Mouse (Mus musculus) heart, postnatal 36 days (tissue): ENCODE measurements around the gene Mob1b. TPM values are rescaled to one million over a fixed set of nuclear protein-coding genes. Genes with fewer than 3 reads are reported as not detected.
A peak's percentile ranks its signal among the peaks of the same experiment; 100 is the strongest.
"Not testable (repeated sequence)": the region's sequence is repeated elsewhere in the genome, so short reads cannot be mapped to it uniquely, and the experiment has no call there.

ENCODE experiments used
- DNase-seq, 2 experiments: peaks; one replicate each; pipeline ENCODE4 v3.0.0; 2021 to 2022
- intact Hi-C: fragments of 180-260 bp; cut with DNase I; formaldehyde crosslinking; loops from one replicate; pipeline ENCODE4 v1.15.1; 2025
- total RNA-seq, 2 experiments: library from RNA; stranded (reverse); gene quantifications; 2 replicates each; pipeline ENCODE4 v1.2.3; 2021

Mob1b gene
- total RNA-seq, 2 experiments from 2014 or later: 24.0 to 26.8 TPM

DNA sequence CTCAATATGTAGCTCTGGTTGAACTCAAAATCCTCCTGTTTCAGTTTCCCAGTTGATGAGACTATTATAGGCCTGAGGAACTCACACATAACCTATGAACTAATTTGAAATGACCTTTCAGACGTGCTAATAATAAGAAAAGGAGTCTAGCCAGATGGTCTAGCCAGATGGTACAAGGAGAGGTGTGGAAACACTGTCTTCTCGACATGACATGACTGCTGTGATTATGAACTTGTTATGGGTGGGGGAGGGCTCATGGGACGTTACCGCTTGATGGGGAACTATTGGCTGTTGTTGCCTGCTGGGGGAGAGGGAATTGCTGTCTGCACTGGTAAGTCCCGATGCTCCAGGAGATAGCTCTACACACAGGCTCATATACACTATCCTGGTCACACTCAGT is 23.4 kb upstream of the Mob1b start:
- intact Hi-C loops: no loop called here
- DNase-seq: no peak

DNA sequence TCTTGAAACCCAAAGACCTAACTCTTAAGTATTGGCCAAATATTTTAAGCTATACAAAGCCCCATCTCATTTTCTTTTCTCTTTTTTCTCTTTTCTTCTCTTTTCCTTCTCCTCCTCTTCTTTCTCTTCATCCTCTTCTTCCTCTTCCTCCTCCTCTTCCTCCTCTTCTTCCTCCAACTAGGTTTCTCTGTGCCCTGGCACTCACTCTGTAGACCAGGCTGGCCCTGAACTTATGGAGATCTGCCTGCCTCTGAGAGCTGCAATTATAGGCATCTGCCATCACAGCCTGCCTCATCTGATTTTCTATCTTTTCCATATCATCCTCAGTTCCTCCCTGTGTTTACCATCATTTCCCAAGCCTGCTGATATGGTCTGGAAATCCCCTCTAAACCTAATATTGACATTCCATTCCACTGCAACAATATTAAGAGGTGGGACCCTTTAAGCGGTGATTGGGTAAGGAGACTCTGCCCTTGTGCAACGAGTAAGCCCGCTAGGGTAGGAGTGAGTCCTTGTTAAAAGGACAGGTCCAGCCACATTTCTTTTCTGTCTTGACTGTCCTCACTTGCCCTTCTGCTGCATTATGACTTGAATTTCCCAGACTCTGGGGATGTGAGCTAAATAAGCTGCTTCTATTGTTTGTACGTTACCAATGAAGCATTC is 21.3 kb upstream of the Mob1b start:
- no peak for DNase-seq
- intact Hi-C loops: no loop called here

DNA sequence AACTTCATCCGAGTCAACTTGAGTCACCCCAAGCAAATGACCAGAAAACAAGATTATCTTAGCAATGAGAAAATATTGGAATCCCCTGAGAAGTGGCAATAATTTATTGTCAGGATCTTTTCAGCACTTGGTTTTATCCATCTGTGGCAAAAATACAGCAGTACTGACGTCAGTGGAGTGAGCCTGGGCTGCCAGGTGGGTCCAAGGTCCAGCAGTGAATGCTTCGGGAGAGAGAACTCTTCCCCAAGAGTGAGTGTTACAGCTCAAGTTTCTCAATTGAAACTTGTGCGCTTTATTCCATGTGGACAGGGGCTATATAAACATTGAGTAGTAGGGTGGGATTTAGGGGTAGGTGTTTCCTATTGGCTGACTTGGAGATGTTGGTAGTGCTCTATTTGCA is 18.6 kb upstream of the Mob1b start:
- no peak for DNase-seq
- intact Hi-C loops: no loop called here

DNA sequence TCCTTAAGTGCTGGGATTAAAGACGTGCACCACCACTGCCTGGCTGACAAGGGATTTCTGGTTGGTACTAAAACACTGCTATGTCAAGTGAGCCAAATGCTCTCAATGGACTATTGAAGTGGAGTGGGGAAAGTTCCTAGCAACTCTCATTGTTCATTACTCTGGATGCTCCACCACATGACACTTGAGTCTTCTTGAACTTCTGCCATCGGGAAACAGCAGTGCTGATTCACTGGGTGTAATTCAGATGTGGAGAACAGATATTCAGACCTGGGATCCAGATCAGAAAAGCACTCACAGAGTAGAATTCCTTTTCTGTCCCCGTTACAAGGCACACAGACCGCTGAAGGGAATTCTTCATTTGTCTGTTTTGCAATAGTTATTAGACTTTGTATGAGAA is 17.1 kb upstream of the Mob1b start:
- no peak for DNase-seq
- intact Hi-C loops: no loop called here

DNA sequence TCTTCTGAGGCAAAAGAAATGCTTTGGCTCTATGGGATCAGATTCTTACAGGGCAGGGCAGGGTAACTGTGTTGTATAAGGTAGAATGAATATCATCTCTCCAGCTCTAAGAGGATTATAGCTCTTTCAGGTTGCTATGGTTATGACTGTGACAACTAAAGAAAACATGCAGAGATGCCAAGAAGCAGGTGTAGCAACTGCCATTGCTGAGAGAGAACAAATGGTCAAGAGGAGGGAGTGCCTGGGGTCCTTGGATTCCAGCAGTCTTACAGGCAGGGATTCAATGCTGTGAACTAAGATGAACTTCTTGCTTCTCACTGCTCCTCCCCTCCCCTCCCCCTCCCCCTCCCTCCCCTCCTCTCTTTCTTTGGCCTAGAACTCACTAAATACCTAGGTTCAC is 9.5 kb upstream of the Mob1b start:
- no peak for DNase-seq
- intact Hi-C loops: no loop called here

DNA sequence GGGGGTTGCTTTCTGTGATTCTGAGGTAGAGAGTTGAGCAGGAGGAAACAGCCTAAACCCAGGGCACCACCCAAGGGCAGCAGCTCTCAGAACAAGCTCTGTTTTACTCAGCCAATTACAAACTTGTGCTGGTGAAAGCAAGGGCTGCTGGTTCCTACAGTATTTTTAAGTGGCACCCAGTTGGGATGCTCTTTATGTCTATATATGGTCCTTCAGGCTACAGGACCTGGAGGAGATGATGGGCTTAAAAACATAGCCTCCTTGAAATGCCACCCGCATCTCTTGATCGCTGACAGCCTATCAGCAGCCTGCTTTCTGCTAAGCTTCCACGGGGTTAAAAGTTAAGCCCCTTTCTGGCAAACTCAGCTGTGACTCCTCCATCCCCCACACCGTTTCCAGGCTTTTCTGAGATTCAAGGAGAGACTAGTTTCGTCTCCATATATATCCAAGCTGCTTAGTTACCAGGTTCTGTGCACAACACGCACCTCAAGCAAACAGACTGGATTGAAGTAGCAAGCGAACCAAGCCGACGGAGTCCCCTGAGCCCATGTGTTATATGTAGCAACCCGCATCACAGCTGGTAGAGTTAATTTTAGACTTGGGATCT is 8.9 kb upstream of the Mob1b start:
- intact Hi-C loops: no loop called here
- DNase-seq: no peak

DNA sequence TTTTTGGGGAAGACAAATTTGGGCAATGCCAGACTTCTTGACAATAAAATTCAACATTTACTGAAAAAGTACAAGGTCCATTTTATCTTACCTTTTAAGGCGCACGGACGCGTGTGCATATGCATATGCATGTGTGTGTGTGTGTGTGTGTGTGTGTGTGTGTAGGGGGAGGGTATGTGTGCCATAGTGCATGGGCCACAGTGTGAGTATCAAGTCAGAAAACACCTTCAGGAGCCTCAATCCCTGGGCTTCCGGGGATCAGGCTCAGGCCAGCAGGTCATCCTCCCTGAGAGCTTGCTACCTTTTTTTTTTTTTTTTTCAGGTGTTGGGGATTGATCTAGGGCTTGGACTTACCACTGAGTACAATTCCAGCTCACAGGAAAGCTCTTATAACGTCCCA is 8.3 kb upstream of the Mob1b start:
- intact Hi-C loops: no loop called here
- DNase-seq: no peak

DNA sequence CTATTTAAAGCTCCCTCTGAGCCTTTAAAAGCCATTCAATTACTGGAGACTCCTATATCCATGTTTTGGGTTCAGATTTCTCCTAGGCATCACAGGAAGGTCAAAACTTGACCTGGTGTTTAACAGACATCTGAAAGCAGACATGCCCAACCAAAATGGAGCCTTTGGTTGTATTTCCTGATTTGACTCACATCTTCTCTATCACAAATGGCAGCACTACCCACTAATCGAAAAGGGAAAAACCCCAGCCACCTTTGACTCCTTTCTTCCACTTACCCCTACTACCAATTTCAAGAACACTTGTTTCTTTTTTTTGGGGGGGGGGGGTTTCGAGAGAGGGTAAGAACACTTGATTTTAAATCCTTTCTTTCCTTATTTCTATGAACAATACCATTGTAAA is 3.7 kb upstream of the Mob1b start:
- no peak for DNase-seq
- intact Hi-C loops: loop anchor here (2.0 kb wide), 1 partner anchor 40 kb away; the partner anchor contains the start of gene Grsf1

DNA sequence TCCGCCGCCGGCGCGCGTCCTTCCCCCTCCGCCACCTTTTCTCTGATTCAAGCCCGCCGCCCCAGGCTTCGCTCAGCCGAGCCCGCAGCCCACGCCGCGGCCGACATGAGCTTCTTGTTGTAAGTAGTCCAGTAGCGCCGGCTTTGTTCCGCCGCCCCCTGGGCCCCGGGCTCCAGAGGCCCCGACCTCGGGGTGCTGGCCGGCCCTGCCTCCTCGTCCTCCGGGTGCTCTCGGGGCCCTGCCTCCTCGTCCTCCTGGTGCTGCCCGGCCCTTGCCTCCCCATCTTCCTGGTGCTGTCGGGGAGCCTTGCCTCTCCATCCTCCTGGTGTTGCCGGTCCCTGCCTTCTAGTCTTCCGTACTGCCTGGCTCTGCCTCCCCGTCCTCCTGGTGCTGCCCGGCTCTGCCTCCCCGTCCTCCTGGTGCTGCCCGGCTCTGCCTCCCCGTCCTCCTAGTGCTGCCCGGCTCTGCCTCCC is 384 bp downstream of the Mob1b start:
- intact Hi-C loops: loop anchor here (2.0 to 5.0 kb wide), 2 partner anchors 44 to 164 kb away; partner anchors contain the start of gene Dck
- DNase-seq: no peak

DNA sequence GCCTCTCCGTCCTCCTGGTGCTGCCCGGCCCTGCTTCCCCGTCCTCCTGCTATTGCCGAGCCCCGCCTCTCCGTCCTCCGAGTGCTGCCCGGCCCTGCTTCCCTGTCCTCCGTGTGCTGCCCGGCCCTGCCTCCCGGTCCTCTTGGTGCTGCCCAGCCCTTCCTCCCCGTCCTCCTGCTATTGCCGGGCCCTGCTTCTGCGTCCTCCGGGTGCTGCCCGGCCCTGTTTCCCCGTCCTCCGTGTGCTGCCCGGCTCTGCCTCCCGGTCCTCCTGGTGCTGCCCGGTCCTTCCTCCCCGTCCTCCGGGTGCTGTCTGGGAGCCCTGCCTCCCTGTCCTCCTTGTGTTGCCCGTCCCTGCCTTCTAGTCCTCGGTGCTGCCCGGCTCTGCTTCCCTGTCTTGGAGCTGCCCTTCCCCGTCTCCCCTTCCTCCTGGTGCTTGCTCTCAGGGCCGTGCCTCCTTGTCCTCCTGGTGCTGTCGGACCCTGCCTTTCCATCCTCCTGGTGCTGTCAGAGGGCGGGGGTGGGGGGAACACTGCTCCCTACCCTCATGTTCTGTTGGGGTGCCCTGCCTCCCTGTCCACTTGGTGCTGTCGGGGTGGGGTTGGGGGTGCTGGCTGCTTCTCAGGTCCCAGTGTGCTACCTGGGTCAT is 1.0 kb downstream of the Mob1b start:
- peak; percentile 40 to 51 for DNase-seq
- intact Hi-C loops: loop anchor here (2.0 to 5.0 kb wide), 2 partner anchors 43 to 164 kb away; partner anchors contain the start of gene Dck

DNA sequence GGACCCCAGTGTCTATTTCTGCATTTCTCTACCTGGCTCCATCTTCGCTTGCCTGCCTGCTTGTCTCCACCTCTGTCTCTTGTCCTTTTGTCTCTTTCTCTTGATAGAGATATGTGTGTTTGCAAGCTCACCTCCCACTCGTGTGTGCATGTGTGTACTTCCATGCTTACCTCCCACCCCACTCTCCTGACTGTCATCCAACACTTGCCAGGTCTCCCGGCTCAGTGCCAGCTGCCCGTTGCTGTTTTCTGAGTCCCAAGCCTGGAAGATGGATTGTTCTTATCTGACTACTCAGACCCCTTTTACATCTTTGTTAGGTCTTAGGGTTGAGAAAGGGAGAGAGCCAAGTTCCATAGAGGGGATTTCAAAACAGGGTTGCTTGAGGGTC is 1.6 kb downstream of the Mob1b start:
- peak in 1 of 2 experiments; percentile 17 for DNase-seq
- intact Hi-C loops: loop anchor here (5.0 kb wide), 1 partner anchor 165 kb away; no protein-coding TSS in a partner anchor

DNA sequence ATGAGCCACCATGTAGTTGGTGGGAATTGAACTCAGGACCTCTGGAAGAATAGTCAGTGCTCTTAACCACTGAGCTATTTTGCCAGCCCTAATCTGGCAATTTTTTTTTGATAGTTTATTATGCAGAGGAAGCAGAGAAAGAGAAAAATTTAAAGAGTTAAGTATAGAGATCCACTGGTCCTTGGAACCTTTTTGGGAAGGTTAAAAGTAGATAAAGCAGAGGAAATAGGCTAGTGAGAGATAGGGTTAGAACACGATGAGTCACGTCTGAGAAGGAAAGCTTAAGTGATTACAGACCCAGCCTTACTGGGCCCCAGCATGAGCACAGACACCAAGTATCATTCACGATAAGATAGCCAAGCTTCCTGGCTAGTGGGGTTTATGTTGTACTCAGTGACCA is 3.4 kb downstream of the Mob1b start:
- intact Hi-C loops: loop anchor here (5.0 kb wide), 1 partner anchor 167 kb away; no protein-coding TSS in a partner anchor
- DNase-seq: no peak

DNA sequence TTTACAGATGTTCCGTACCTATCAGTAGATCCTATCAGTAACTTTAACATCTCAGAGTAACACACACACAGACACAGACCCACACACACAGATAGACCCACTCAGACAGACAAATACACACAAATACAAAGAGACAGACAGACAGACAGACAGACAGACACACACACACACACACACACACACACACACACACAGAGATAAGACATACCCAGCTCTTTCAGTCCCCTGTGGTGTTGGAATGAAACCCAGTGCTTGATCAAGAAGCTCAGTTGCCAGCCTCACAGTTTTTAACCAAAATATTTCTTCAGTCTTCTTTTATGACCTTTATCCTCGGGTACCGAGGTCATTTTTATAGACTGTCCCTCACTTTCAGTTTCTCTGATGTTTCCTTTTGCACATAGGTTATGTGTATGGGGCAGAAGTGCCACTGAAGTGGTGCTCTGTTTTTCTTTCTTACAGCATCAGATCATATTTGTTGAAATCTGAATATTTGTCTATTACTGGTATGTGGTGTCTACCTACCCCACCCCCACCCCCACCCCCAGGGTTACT is 7.0 kb downstream of the Mob1b start:
- intact Hi-C loops: no loop called here
- no peak for DNase-seq

DNA sequence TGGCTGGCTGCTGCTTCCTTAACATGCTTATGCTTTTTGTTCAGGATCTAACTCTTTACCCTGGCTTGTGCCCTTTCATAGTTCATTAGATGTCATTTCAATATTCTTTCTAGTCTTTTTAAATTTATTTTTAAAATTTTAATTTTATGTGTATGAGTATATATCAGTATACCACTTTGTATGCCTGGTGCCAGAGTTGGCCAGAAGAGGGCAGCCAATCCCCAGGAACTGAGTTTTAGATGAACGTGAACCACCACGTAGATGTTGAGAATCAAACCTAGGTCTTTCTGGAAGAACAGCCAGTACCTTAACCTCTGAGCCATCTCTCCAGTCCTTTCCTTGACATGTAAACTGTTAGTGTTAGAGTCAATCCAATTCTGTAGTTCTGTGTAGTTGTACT is 14.1 kb downstream of the Mob1b start:
- intact Hi-C loops: no loop called here
- DNase-seq: peak in 1 of 2 experiments; percentile 12

DNA sequence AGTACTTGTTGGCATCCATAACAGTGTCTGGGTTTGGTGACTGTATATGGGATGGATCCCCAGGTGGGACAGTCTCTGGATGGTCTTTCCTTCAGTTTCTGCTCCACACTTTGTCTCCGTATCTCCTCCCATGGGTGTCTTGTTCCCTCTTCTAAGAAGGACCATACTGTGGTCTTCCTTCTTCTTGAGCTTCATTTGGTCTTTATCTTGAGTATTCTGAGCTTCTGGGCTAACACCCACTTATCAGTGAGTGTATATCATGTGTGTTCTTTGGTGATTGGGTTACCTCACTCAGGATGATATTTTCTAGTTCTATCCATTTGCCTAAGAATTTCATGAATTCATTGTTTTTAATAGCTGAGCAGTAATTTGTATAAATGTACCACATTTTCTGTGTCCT is 20.4 kb downstream of the Mob1b start:
- DNase-seq, intact Hi-C loops: not testable (repeated sequence)

DNA sequence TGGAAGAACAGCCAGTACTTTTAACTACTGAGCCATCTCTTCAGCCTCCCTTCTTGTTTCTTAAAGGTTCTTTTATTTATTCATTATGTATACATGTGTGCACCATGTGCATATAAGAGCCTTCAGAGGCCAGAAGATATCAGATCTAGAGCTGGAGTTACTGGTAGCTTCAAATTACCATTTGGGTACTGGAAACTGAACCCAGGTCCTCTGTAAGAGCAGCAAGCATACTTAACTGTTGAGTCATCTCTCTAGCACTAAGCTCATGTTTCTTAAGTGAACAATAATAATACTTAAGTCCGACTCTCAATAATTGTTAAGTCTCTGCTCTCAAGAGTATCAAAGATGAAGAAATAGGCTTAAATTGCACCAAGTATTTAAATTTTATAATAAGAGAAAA is 27.1 kb downstream of the Mob1b start:
- no peak for DNase-seq
- intact Hi-C loops: no loop called here

DNA sequence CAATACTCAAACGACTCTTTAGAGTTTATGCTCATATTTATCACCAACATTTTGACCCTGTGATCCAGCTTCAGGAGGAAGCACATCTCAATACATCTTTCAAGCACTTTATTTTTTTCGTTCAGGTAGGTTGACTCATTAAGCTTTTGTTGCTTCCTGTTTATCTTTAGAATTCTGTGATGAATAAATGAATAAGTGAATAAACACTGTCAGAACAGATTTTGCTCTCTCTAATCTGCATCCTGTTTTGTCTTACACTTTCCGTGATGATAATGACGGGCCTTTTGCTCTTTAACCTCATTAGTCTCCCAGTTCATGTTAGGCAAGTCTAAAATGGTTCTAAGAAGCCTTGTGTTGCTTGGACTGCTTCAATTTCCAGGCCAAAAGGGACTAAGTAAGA is 32.5 kb downstream of the Mob1b start:
- intact Hi-C loops: no loop called here
- no peak for DNase-seq

DNA sequence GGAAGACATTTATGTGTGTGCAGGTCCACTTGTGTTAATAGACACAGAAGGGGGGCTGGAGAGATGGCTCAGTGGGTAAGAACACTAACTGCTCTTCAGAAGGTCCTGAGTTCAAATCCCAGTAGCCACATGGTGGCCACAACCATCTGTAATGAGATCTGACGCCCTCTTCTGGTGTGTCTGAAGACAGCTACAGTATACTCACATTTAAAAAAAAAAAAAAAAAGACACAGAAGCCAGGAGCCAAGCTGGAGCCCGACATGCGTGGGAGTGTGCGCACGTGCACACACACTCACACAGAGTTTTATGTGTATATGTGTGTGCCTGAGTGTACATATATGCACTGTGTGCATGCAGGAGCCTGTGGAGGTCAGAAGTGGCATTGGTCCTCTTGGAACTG is 42.0 kb downstream of the Mob1b start:
- intact Hi-C loops: loop anchor here (5.0 kb wide), 1 partner anchor 195 kb away; the partner anchor contains the start of gene Rufy3

DNA sequence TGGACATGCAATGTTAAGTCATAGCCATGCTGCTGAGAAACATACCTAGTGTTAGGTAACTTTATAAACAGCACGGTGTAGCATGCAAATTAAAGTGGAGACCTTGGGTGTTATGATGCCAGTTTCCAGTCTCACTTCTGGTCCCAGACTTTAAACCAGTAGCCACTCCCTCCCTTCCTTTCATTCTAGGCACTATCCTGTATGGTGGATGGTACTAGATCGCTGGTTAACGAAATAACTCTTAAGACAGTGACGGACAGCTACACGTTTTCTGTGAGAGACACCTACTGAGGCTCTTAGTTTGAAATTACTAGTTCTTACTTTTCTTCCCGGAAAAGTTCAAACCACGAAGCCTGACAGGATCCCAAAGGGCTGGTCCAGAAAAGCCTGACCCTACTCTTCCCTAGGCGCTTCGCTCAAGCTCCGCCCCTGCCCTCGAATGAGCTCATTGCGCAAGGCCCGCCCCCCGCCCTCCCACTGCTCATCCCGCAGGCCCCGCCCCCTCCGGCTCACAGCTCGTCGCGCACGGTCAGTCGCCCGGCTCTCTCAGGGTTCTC is 43.9 kb downstream of the Mob1b start:
- DNase-seq: no peak
- intact Hi-C loops: loop anchor here (2.0 to 5.0 kb wide), 2 partner anchors 44 to 197 kb away; partner anchors contain the start of genes Mob1b and Rufy3

More for the DNA sequence above, 42.0 kb downstream of the Mob1b start:
- no peak for DNase-seq

DNA sequence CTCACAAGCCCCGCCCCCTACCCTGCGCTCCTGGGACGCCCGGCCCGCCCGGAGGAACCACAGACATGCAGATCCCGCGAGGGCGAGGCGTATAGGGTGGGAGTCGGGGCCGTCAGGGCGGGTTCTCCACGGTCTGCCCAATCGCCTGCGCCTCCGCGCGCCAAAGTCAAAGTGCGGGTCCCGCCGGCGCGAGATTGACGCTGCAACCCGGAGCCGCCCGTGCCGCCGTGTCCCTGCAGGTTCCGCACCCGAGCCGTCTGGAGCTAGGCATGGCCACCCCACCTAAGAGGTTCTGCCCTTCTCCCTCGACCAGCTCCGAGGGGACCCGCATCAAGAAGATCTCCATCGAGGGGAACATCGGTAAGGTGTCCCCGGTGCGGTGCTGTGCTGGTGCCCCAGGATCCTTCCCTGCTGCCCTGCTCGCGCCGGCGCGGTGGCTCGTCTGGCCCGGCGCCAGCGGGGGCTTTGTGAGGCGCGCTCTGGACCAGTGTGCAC is 44.4 kb downstream of the Mob1b start, which contains the start of gene Dck:
Gene Dck, plus strand, starts transcription at position 10 of the 495 bp plus-strand sequence.
- peak; percentile 96 to 97 for DNase-seq
- intact Hi-C loops: loop anchor here (2.0 to 5.0 kb wide), 3 partner anchors 44 to 198 kb away; partner anchors contain the start of genes Grsf1, Mob1b and Rufy3
